Mouse (Mus musculus) myocyte (in vitro differentiated cells): Measurements from ENCODE around the gene Slc26a1.

Experiments used
- MYOG ChIP-seq, 3 experiments: IDR thresholded peaks; one replicate each; pipeline ENCODE4 v1.6.1; 2011; ENCODE audit warnings: control low read depth in 2 of 3, low read depth in 2 of 3, mild to moderate bottlenecking in 2 of 3; ENCODE audit not compliant: insufficient read length in 2 of 3, control insufficient read depth in 1 of 3, insufficient read depth in 1 of 3
- POLR2A ChIP-seq: IDR thresholded peaks from one replicate; pipeline ENCODE4 v1.6.1; 2011; ENCODE audit warnings: low read depth, mild to moderate bottlenecking, control low read depth, moderate library complexity; ENCODE audit not compliant: insufficient read length
- SRF ChIP-seq: IDR thresholded peaks from one replicate; pipeline ENCODE4 v1.6.1; 2011; ENCODE audit warnings: low read depth; ENCODE audit not compliant: control insufficient read depth, insufficient read length
- TCF12 ChIP-seq: IDR thresholded peaks from one replicate; pipeline ENCODE4 v1.6.1; 2011; ENCODE audit warnings: mild to moderate bottlenecking, control low read depth; ENCODE audit not compliant: poor library complexity, insufficient read depth, severe bottlenecking
- USF1 ChIP-seq: IDR thresholded peaks from one replicate; pipeline ENCODE4 v1.6.1; 2011; ENCODE audit warnings: low read depth, mild to moderate bottlenecking, control low read depth, moderate library complexity

- TF ChIP-seq POLR2A (no peak), USF1 (no peak), MYOG (IDR thresholded peaks at IDR 0.05; ENCODE audit: control insufficient read depth in 1 of 3, insufficient read depth in 1 of 3, insufficient read length in 2 of 3, low read depth in 2 of 3) (no peak), TCF12 (no peak), SRF (no peak)
Observed at GRCm38 (mm10) chr5:108719761-108720160, 44.4 kb upstream of the Slc26a1 start.
